Mouse (Mus musculus): ENCODE results near the gene Elmo1.

Elmo1 gene

GRCm38 (mm10) chr13:20256613-20257012 is 166.2 kb downstream of the Elmo1 start:
- DNase-seq (ENCODE audit: extremely low read depth, low read depth, low spot score) = no peak

GRCm38 (mm10) chr13:20257562-20258525 is 167.4 kb downstream of the Elmo1 start:
- no peak for DNase-seq (ENCODE audit: extremely low read depth, low read depth, low spot score)

- DNase-seq (ENCODE audit: extremely low read depth, low read depth, low spot score) = no peak
Measured at GRCm38 (mm10) chr13:20263173-20263572, 172.8 kb downstream of the Elmo1 start.

GRCm38 (mm10) chr13:20270148-20270547 is 179.8 kb downstream of the Elmo1 start:
- no peak for DNase-seq (ENCODE audit: extremely low read depth, low read depth, low spot score)

- no peak for DNase-seq (ENCODE audit: extremely low read depth, low read depth, low spot score)
Measured at GRCm38 (mm10) chr13:20271799-20272198, 181.4 kb downstream of the Elmo1 start.

- DNase-seq (ENCODE audit: extremely low read depth, low read depth, low spot score) = no peak
Measured at GRCm38 (mm10) chr13:20272562-20272961, 182.2 kb downstream of the Elmo1 start.

GRCm38 (mm10) chr13:20279889-20280288 is 189.5 kb downstream of the Elmo1 start:
- DNase-seq (ENCODE audit: extremely low read depth, low read depth, low spot score) = no peak

- DNase-seq (ENCODE audit: extremely low read depth, low read depth, low spot score) = no peak
Measured at GRCm38 (mm10) chr13:20283891-20284290, 193.5 kb downstream of the Elmo1 start.

GRCm38 (mm10) chr13:20286680-20287079 is 196.3 kb downstream of the Elmo1 start:
- no peak for DNase-seq (ENCODE audit: extremely low read depth, low read depth, low spot score)

GRCm38 (mm10) chr13:20288393-20288792 is 198.0 kb downstream of the Elmo1 start:
- no peak for DNase-seq (ENCODE audit: extremely low read depth, low read depth, low spot score)

- peak; percentile 34 for DNase-seq (ENCODE audit: extremely low read depth, low read depth, low spot score)
Measured at GRCm38 (mm10) chr13:20290412-20290811, 200.0 kb downstream of the Elmo1 start.

- DNase-seq (ENCODE audit: extremely low read depth, low read depth, low spot score) = peak; percentile 30
Measured at GRCm38 (mm10) chr13:20292348-20292747, 202.0 kb downstream of the Elmo1 start.

- no peak for DNase-seq (ENCODE audit: extremely low read depth, low read depth, low spot score)
Measured at GRCm38 (mm10) chr13:20295278-20295970, 205.0 kb downstream of the Elmo1 start.

GRCm38 (mm10) chr13:20297841-20298240 is 207.4 kb downstream of the Elmo1 start:
- no peak for DNase-seq (ENCODE audit: extremely low read depth, low read depth, low spot score)

- no peak for DNase-seq (ENCODE audit: extremely low read depth, low read depth, low spot score)
Measured at GRCm38 (mm10) chr13:20299424-20299823, 209.0 kb downstream of the Elmo1 start.

GRCm38 (mm10) chr13:20300052-20300564 is 209.7 kb downstream of the Elmo1 start:
- DNase-seq (ENCODE audit: extremely low read depth, low read depth, low spot score) = no peak

GRCm38 (mm10) chr13:20300626-20301025 is 210.2 kb downstream of the Elmo1 start:
- no peak for DNase-seq (ENCODE audit: extremely low read depth, low read depth, low spot score)

- DNase-seq (ENCODE audit: extremely low read depth, low read depth, low spot score) = no peak
Measured at GRCm38 (mm10) chr13:20301760-20302159, 211.4 kb downstream of the Elmo1 start.

GRCm38 (mm10) chr13:20305621-20306020 is 215.2 kb downstream of the Elmo1 start:
- no peak for DNase-seq (ENCODE audit: extremely low read depth, low read depth, low spot score)

GRCm38 (mm10) chr13:20306180-20307177 is 216.1 kb downstream of the Elmo1 start:
- DNase-seq (ENCODE audit: extremely low read depth, low read depth, low spot score) = no peak

Data from fat pad, adult 2 months (tissue).